Mouse (Mus musculus) heart, embryonic 12.5 days (tissue): ENCODE results near the gene Nvl. TPM values are rescaled to one million over a fixed set of nuclear protein-coding genes. Genes with fewer than 3 reads are reported as not detected.

Experiments used
- ATAC-seq: fragments of 200-750 bp; cut with Nextera tagmentation; 2 replicates; pipeline ENCODE4 v1.8.0; 2017; ENCODE audit warnings: moderate TSS enrichment, moderate library complexity; ENCODE audit not compliant: insufficient number of reproducible peaks, low FRiP score
- H3K27ac ChIP-seq: fragments of 300-500 bp; sonication (generic); 2 replicates; pipeline ENCODE4 v1.5.1; 2016; ENCODE audit warnings: mild to moderate bottlenecking, moderate library complexity; ENCODE audit not compliant: poor library complexity, severe bottlenecking
- H3K27me3 ChIP-seq: fragments of 300-500 bp; sonication (generic); replicated peaks from 2 replicates; pipeline ENCODE4 v1.6.1; 2016; ENCODE audit warnings: mild to moderate bottlenecking, moderate library complexity
- H3K36me3 ChIP-seq: fragments of 300-500 bp; sonication (generic); 2 replicates; pipeline ENCODE4 v1.6.1; 2016; ENCODE audit warnings: mild to moderate bottlenecking, moderate library complexity
- H3K4me1 ChIP-seq: fragments of 300-500 bp; sonication (generic); replicated peaks from 2 replicates; pipeline ENCODE4 v1.6.1; 2016; ENCODE audit warnings: mild to moderate bottlenecking
- H3K4me2 ChIP-seq: fragments of 300-500 bp; sonication (generic); 2 replicates; pipeline ENCODE4 v1.6.1; 2016; ENCODE audit warnings: mild to moderate bottlenecking, moderate library complexity
- H3K4me3 ChIP-seq: fragments of 300-500 bp; sonication (generic); 2 replicates; pipeline ENCODE4 v1.5.1; 2016; ENCODE audit warnings: mild to moderate bottlenecking
- H3K9ac ChIP-seq: fragments of 300-500 bp; sonication (generic); 2 replicates; pipeline ENCODE4 v1.6.1; 2016; ENCODE audit warnings: mild to moderate bottlenecking, moderate library complexity
- H3K9me3 ChIP-seq: fragments of 300-500 bp; sonication (generic); replicated peaks from 2 replicates; pipeline ENCODE4 v1.6.1; 2016; ENCODE audit warnings: mild to moderate bottlenecking, moderate library complexity
- whole genome bisulfite sequencing: fragments of 180-500 bp; shearing (Covaris S2); methylation state at CpG from one replicate; pipeline ENCODE4 v1.1.7; 2016; 5-methylcytosine and 5-hydroxymethylcytosine counted together
- polyA plus RNA-seq: library from polyadenylated mRNA; unstranded; fragments of >200 nt; fragmentation: Nextera tagmentation; extraction: Ambion mirVana; gene quantifications from 2 replicates; pipeline ENCODE4 v1.2.1, GENCODE M21; 2016

Gene Nvl
- polyA plus RNA-seq, 1 experiment from 2014 or later, result 21.4 TPM

GRCm38 (mm10) chr1:181068344-181068743, 75.7 kb downstream of the Nvl start:
- Histone ChIP-seq H3K9me3 (no peaks in the 10 kb centered on the region), H3K4me1 (no peaks in the 10 kb centered on the region), H3K4me2 (no peak overlapping the region), H3K27ac (no peak overlapping the region), H3K36me3 (no peaks in the 10 kb centered on the region), H3K9ac (no peak overlapping the region), H3K27me3 (0 out of 2 replicates have a peak, but pooled peaks cover 8% of the 10 kb centered on the region), H3K4me3 (no peak overlapping the region)
- WGBS, result 32% methylated on average over 1 of the region's 1 CpGs
- ATAC-seq, result no peak

GRCm38 (mm10) chr1:181064648-181065047, 79.4 kb downstream of the Nvl start:
- no peaks in the 10 kb centered on the region for H3K9me3 ChIP-seq
- no peak overlapping the region for H3K4me3 ChIP-seq
- H3K27me3 ChIP-seq, result 0 out of 2 replicates have a peak, but pooled peaks cover 3% of the 10 kb centered on the region
- H3K4me1 ChIP-seq, result no peaks in the 10 kb centered on the region
- no peak overlapping the region for H3K9ac ChIP-seq
- no peak overlapping the region for H3K27ac ChIP-seq
- 62% methylated on average over 6 of the region's 6 CpGs for WGBS
- no peak overlapping the region for H3K4me2 ChIP-seq
- ATAC-seq, result no peak
- no peaks in the 10 kb centered on the region for H3K36me3 ChIP-seq

- Histone ChIP-seq H3K4me1 (no peaks in the 10 kb centered on the region), H3K27ac (no peak overlapping the region), H3K4me2 (no peak overlapping the region), H3K9me3 (no peaks in the 10 kb centered on the region), H3K9ac (no peak overlapping the region), H3K36me3 (no peaks in the 10 kb centered on the region), H3K4me3 (no peak overlapping the region), H3K27me3 (0 out of 2 replicates have a peak, but pooled peaks cover 3% of the 10 kb centered on the region)
- WGBS, result 61% methylated on average over 2 of the region's 2 CpGs
- no peak for ATAC-seq
These were observed 80.0 kb downstream of the Nvl start for GRCm38 (mm10) chr1:181063991-181064390.

GRCm38 (mm10) chr1:181061784-181062485, 82.1 kb downstream of the Nvl start:
- no peak overlapping the region for H3K9ac ChIP-seq
- H3K27me3 ChIP-seq, result 0 out of 2 replicates have a peak, but pooled peaks cover 3% of the 10 kb centered on the region
- 0 out of 2 replicates have a peak, but pooled peaks cover 4% of the 10 kb centered on the region for H3K9me3 ChIP-seq
- 46% methylated on average over 3 of the region's 3 CpGs for WGBS
- no peak overlapping the region for H3K4me2 ChIP-seq
- no peaks in the 10 kb centered on the region for H3K4me1 ChIP-seq
- no peak for ATAC-seq
- no peaks in the 10 kb centered on the region for H3K36me3 ChIP-seq
- H3K4me3 ChIP-seq, result no peak overlapping the region
- H3K27ac ChIP-seq, result no peak overlapping the region

- no peak overlapping the region for H3K27ac ChIP-seq
- no peak overlapping the region for H3K9ac ChIP-seq
- H3K4me1 ChIP-seq, result no peaks in the 10 kb centered on the region
- ATAC-seq, result no peak
- WGBS, result 68% methylated on average over 4 of the region's 4 CpGs
- 0 out of 2 replicates have a peak, but pooled peaks cover 4% of the 10 kb centered on the region for H3K9me3 ChIP-seq
- H3K36me3 ChIP-seq, result no peaks in the 10 kb centered on the region
- H3K27me3 ChIP-seq, result no peaks in the 10 kb centered on the region
- H3K4me3 ChIP-seq, result no peak overlapping the region
- H3K4me2 ChIP-seq, result no peak overlapping the region
These were observed 91.1 kb downstream of the Nvl start for GRCm38 (mm10) chr1:181052898-181053297.

- Histone ChIP-seq H3K4me1 (no peaks in the 10 kb centered on the region), H3K4me3 (no peak within 1 kb of the TSS), H3K36me3 (no peaks in the 10 kb centered on the region), H3K9me3 (no peaks in the 10 kb centered on the region), H3K27me3 (0 out of 2 replicates have a peak, but pooled peaks cover 3% of the 10 kb centered on the region), H3K27ac (no peak within 1 kb of the TSS), H3K4me2 (no peak within 1 kb of the TSS), H3K9ac (no peak within 1 kb of the TSS)
- WGBS, result 76% methylated on average over 6 of the region's 6 CpGs
- ATAC-seq, result no peak
These were observed 93.1 kb downstream of the Nvl start, which contains the start of gene 9130409I23Rik for GRCm38 (mm10) chr1:181050937-181051336. 9130409I23Rik (plus strand) TSS chr1:181051237.

GRCm38 (mm10) chr1:181049328-181049842, 94.6 kb downstream of the Nvl start:
- ATAC-seq, result no peak
- H3K36me3 ChIP-seq, result no peaks in the 10 kb centered on the region
- H3K4me3 ChIP-seq, result no peak overlapping the region
- no peaks in the 10 kb centered on the region for H3K4me1 ChIP-seq
- H3K9me3 ChIP-seq, result no peaks in the 10 kb centered on the region
- no peak overlapping the region for H3K9ac ChIP-seq
- H3K27me3 ChIP-seq, result 0 out of 2 replicates have a peak, but pooled peaks cover 4% of the 10 kb centered on the region
- no peak overlapping the region for H3K4me2 ChIP-seq
- no peak overlapping the region for H3K27ac ChIP-seq

- Histone ChIP-seq H3K4me2 (no peak overlapping the region), H3K27ac (no peak overlapping the region), H3K9me3 (no peaks in the 10 kb centered on the region), H3K9ac (no peak overlapping the region), H3K27me3 (0 out of 2 replicates have a peak, but pooled peaks cover 4% of the 10 kb centered on the region), H3K4me3 (no peak overlapping the region), H3K36me3 (no peaks in the 10 kb centered on the region), H3K4me1 (no peaks in the 10 kb centered on the region)
- 42% methylated on average over 1 of the region's 1 CpGs for WGBS
- ATAC-seq, result no peak
These were observed 96.5 kb downstream of the Nvl start for GRCm38 (mm10) chr1:181047520-181047919.

GRCm38 (mm10) chr1:181039652-181040051, 104.4 kb downstream of the Nvl start:
- H3K4me3 ChIP-seq, result no peak overlapping the region
- no peak overlapping the region for H3K9ac ChIP-seq
- 9% methylated on average over 4 of the region's 4 CpGs for WGBS
- H3K9me3 ChIP-seq, result no peaks in the 10 kb centered on the region
- H3K27me3 ChIP-seq, result peaks cover 10% of the 10 kb centered on the region
- H3K27ac ChIP-seq, result no peak overlapping the region
- peak overlapping the region; percentile 35 for H3K4me2 ChIP-seq
- no peak for ATAC-seq
- no peaks in the 10 kb centered on the region for H3K36me3 ChIP-seq
- H3K4me1 ChIP-seq, result no peaks in the 10 kb centered on the region

GRCm38 (mm10) chr1:181037623-181038022, 106.4 kb downstream of the Nvl start:
- H3K27ac ChIP-seq, result no peak overlapping the region
- H3K9ac ChIP-seq, result no peak overlapping the region
- no peaks in the 10 kb centered on the region for H3K4me1 ChIP-seq
- 65% methylated on average over 4 of the region's 4 CpGs for WGBS
- peaks cover 10% of the 10 kb centered on the region for H3K27me3 ChIP-seq
- H3K4me3 ChIP-seq, result no peak overlapping the region
- H3K4me2 ChIP-seq, result no peak overlapping the region
- no peaks in the 10 kb centered on the region for H3K9me3 ChIP-seq
- ATAC-seq, result no peak
- H3K36me3 ChIP-seq, result no peaks in the 10 kb centered on the region
